In the genomic region with DNA sequence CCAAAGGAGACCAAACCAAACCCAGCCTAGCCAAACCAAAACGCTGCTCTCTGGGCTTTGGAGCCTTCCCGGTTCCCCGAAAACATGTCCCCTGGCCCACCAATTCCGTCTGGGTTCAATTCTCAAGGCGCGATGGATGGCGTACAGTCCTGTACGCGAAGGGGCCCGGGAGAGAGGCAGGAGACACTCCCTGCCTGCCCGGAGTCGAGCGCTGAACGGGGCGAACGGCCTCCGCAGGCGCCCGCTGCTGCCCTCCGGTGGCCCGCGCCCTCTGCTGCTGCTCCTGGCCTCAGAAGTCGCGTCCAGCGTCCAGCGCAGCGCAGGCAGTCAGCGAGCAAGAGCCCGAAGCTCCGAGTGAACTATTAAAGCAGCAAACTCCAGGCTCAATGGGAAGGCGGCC, we compare ENCODE assay signal across 11 mouse cellular contexts. TPM values are rescaled to one million over a fixed set of nuclear protein-coding genes. Genes with fewer than 3 reads are reported as not detected.
DNase-seq lines count a peak whose midpoint lies in the region; ATAC-seq and TF ChIP-seq lines count a peak whose summit lies in the region.
"Not testable (repeated sequence)": the region's sequence is repeated elsewhere in the genome, so short reads cannot be mapped to it uniquely, and the experiment has no call there.
"Had no signal": no experiment of that assay in that cellular context is flagged by ENCODE, and none has a peak within 500 bp of the region (broad histone marks: within the 10 kb centered on the region; RNA-seq: fewer than 3 reads in every experiment).

No protein-coding gene starts in this region.

- peak; percentile 23 for TF ChIP-seq CTCF in layer of hippocampus, adult 2 months (conservative IDR thresholded peaks at IDR 0.05)

- not testable (repeated sequence) for H3K9ac ChIP-seq in forebrain, embryonic 14.5 days (ENCODE audit: low read length); intestine, embryonic 14.5 days (ENCODE audit: low read length); liver, embryonic 16.5 days (ENCODE audit: low read depth, low read length); midbrain, embryonic 13.5 days (replicated peaks); stomach, embryonic 15.5 days
- H3K9ac ChIP-seq in heart, embryonic 16.5 days (ENCODE audit: low read length) = peak overlapping the region; percentile 43; the same call in 1 of the 2 replicates

- 0% methylated on average over 12 of the region's 31 CpGs for WGBS in forebrain, embryonic 14.5 days
- WGBS in heart, embryonic 16.5 days = 0% methylated on average over 12 of the region's 31 CpGs
- 0% methylated on average over 3 of the region's 31 CpGs for WGBS in intestine, embryonic 14.5 days
- 0% methylated on average over 9 of the region's 31 CpGs for WGBS in liver, embryonic 16.5 days (ENCODE audit: insufficient replicate concordance)
- 0% methylated on average over 15 of the region's 31 CpGs for WGBS in midbrain, embryonic 13.5 days
- WGBS in stomach, embryonic 15.5 days = 0% methylated on average over 6 of the region's 31 CpGs

- peak overlapping the region; percentile 33; the same call in 1 of the 2 replicates for H3K4me2 ChIP-seq in forebrain, embryonic 14.5 days (ENCODE audit: low read length)
- H3K4me2 ChIP-seq in heart, embryonic 16.5 days (ENCODE audit: low read depth, low read length) = peak overlapping the region; percentile 47
- H3K4me2 ChIP-seq in intestine, embryonic 14.5 days (ENCODE audit: low read length) = peak overlapping the region; percentile 29; the same call in 1 of the 2 replicates
- H3K4me2 ChIP-seq in liver, embryonic 16.5 days (ENCODE audit: low read depth, low read length) = peak overlapping the region; percentile 41; the same call in 1 of the 2 replicates
- peak overlapping the region; percentile 41 for H3K4me2 ChIP-seq in midbrain, embryonic 13.5 days (replicated peaks)
- peak overlapping the region; percentile 41 for H3K4me2 ChIP-seq in stomach, embryonic 15.5 days

- H3K4me3 ChIP-seq in forebrain, embryonic 14.5 days (ENCODE audit: low read depth, low read length); intestine, embryonic 14.5 days (ENCODE audit: low read depth, low read length); layer of hippocampus, adult 2 months; liver, embryonic 16.5 days (ENCODE audit: low read depth, low read length); midbrain, embryonic 13.5 days (replicated peaks): not testable (repeated sequence)
- peak overlapping the region; percentile 33 for H3K4me3 ChIP-seq in heart, embryonic 16.5 days (ENCODE audit: low read length)
- H3K4me3 ChIP-seq in stomach, embryonic 15.5 days (replicated peaks) = peak overlapping the region; percentile 25; the same call in 1 of the 2 replicates

- not testable (repeated sequence) for H3K9me3 ChIP-seq in forebrain, embryonic 14.5 days (replicated peaks; ENCODE audit: control insufficient read depth, low read length); heart, embryonic 16.5 days (replicated peaks; ENCODE audit: control insufficient read depth, low read length); intestine, embryonic 14.5 days (ENCODE audit: control insufficient read depth, low read length); liver, embryonic 16.5 days (replicated peaks; ENCODE audit: control insufficient read depth, low read length); midbrain, embryonic 13.5 days; stomach, embryonic 15.5 days

- H3K27ac ChIP-seq in forebrain, embryonic 14.5 days (ENCODE audit: low read depth, low read length); intestine, embryonic 14.5 days (ENCODE audit: low read depth); layer of hippocampus, adult 2 months; liver, embryonic 16.5 days (ENCODE audit: low read length); midbrain, embryonic 13.5 days; stomach, embryonic 15.5 days: not testable (repeated sequence)
- H3K27ac ChIP-seq in heart, embryonic 16.5 days (ENCODE audit: low read length) = peak overlapping the region; percentile 62

- H3K36me3 ChIP-seq in forebrain, embryonic 14.5 days (ENCODE audit: control insufficient read depth, insufficient read depth, low read length); heart, embryonic 16.5 days (ENCODE audit: control insufficient read depth, insufficient read depth); intestine, embryonic 14.5 days (ENCODE audit: control insufficient read depth, insufficient read depth, low read length); liver, embryonic 16.5 days (ENCODE audit: control insufficient read depth, insufficient read depth); midbrain, embryonic 13.5 days; stomach, embryonic 15.5 days: not testable (repeated sequence)

- not testable (repeated sequence) for H3K4me1 ChIP-seq in forebrain, embryonic 14.5 days (ENCODE audit: control insufficient read depth, insufficient read depth, low read length); heart, embryonic 16.5 days (ENCODE audit: control insufficient read depth, insufficient read depth, low read length); intestine, embryonic 14.5 days (replicated peaks; ENCODE audit: control insufficient read depth, insufficient read depth, low read length); liver, embryonic 16.5 days (ENCODE audit: control insufficient read depth, low read depth, low read length); midbrain, embryonic 13.5 days (replicated peaks); stomach, embryonic 15.5 days

- not testable (repeated sequence) for ATAC-seq in forebrain, embryonic 14.5 days; heart, embryonic 16.5 days (replicated peaks; ENCODE audit: extremely low read depth, insufficient read depth, low FRiP score); intestine, embryonic 14.5 days (replicated peaks; ENCODE audit: low FRiP score, low TSS enrichment, low read depth); liver, embryonic 16.5 days (ENCODE audit: low read depth); midbrain, embryonic 13.5 days; stomach, embryonic 15.5 days (ENCODE audit: insufficient read depth, low FRiP score, low read depth)

- DNase-seq in adrenal gland, postnatal 25 days = peak; percentile 22
- DNase-seq in forebrain, embryonic 14.5 days (ENCODE audit: low spot score); intestine, embryonic 14.5 days (ENCODE audit: low spot score); layer of hippocampus, adult 2 months (ENCODE audit: low spot score in 2 of 2): not testable (repeated sequence)

- not testable (repeated sequence) for H3K27me3 ChIP-seq in forebrain, embryonic 14.5 days (replicated peaks; ENCODE audit: control insufficient read depth, insufficient read depth, low read length); heart, embryonic 16.5 days (ENCODE audit: control insufficient read depth, insufficient read depth, low read length); intestine, embryonic 14.5 days (replicated peaks; ENCODE audit: control insufficient read depth, insufficient read depth, low read length); liver, embryonic 16.5 days (ENCODE audit: control insufficient read depth, insufficient read depth, low read depth, low read length); midbrain, embryonic 13.5 days; stomach, embryonic 15.5 days (replicated peaks)

RNA-seq across cellular contexts. Expression of gene Ifnz, which starts 0.4 kb away (rescaled TPM):
- not detected in 2 replicates for total RNA-seq in adrenal gland, postnatal 25 days (2021)
- polyA plus RNA-seq in forebrain, embryonic 14.5 days (2014; fragmentation: Nextera tagmentation; extraction: Ambion mirVana) = not detected in 2 replicates
- 0.50 TPM in 1 of 2 replicates, not detected in the other for polyA plus RNA-seq in heart, embryonic 16.5 days (2015; fragmentation: Nextera tagmentation; extraction: Ambion mirVana)
- polyA plus RNA-seq in intestine, embryonic 14.5 days (2014; fragmentation: Nextera tagmentation; extraction: Ambion mirVana) = 0.28 TPM in 1 of 2 replicates, not detected in the other
- not detected for total RNA-seq in layer of hippocampus, adult 2 months (2021)
- not detected in 2 replicates for polyA plus RNA-seq in liver, embryonic 16.5 days (2015; fragmentation: Nextera tagmentation; extraction: Ambion mirVana)
- polyA plus RNA-seq in midbrain, embryonic 13.5 days (2015; fragmentation: Nextera tagmentation; extraction: Ambion mirVana) = 0.22 TPM in 1 of 2 replicates, not detected in the other
- 0.30 and 0.41 TPM in 2 replicates for polyA plus RNA-seq in stomach, embryonic 15.5 days (2015; fragmentation: Nextera tagmentation; extraction: Ambion mirVana)

RNA-seq across cellular contexts. Expression of gene Gm13272, which starts 2.7 kb away (rescaled TPM):
- total RNA-seq in adrenal gland, postnatal 25 days (2021) = not detected in 2 replicates
- polyA plus RNA-seq in forebrain, embryonic 14.5 days (2014; fragmentation: Nextera tagmentation; extraction: Ambion mirVana) = not detected in 2 replicates
- not detected in 2 replicates for polyA plus RNA-seq in heart, embryonic 16.5 days (2015; fragmentation: Nextera tagmentation; extraction: Ambion mirVana)
- polyA plus RNA-seq in intestine, embryonic 14.5 days (2014; fragmentation: Nextera tagmentation; extraction: Ambion mirVana) = 0.23 TPM in 1 of 2 replicates, not detected in the other
- not detected for total RNA-seq in layer of hippocampus, adult 2 months (2021)
- not detected in 2 replicates for polyA plus RNA-seq in liver, embryonic 16.5 days (2015; fragmentation: Nextera tagmentation; extraction: Ambion mirVana)
- polyA plus RNA-seq in midbrain, embryonic 13.5 days (2015; fragmentation: Nextera tagmentation; extraction: Ambion mirVana) = not detected in 2 replicates
- polyA plus RNA-seq in stomach, embryonic 15.5 days (2015; fragmentation: Nextera tagmentation; extraction: Ambion mirVana) = 0.35 TPM in 1 of 2 replicates, not detected in the other
- total RNA-seq: adrenal gland, adult 8-10 months had no signal
- polyA plus RNA-seq: gonadal fat pad, adult 2 months; kidney, embryonic 14.5 days had no signal

RNA-seq across cellular contexts. Expression of gene Gm13276, which starts 3.2 kb away (rescaled TPM):
- total RNA-seq in adrenal gland, postnatal 25 days (2021) = not detected in 2 replicates
- polyA plus RNA-seq in forebrain, embryonic 14.5 days (2014; fragmentation: Nextera tagmentation; extraction: Ambion mirVana) = not detected in 2 replicates
- polyA plus RNA-seq in heart, embryonic 16.5 days (2015; fragmentation: Nextera tagmentation; extraction: Ambion mirVana) = not detected in 2 replicates
- 0.48 TPM in 1 of 2 replicates, not detected in the other for polyA plus RNA-seq in intestine, embryonic 14.5 days (2014; fragmentation: Nextera tagmentation; extraction: Ambion mirVana)
- total RNA-seq in layer of hippocampus, adult 2 months (2021) = not detected
- polyA plus RNA-seq in liver, embryonic 16.5 days (2015; fragmentation: Nextera tagmentation; extraction: Ambion mirVana) = not detected in 2 replicates
- polyA plus RNA-seq in midbrain, embryonic 13.5 days (2015; fragmentation: Nextera tagmentation; extraction: Ambion mirVana) = not detected in 2 replicates
- not detected in 2 replicates for polyA plus RNA-seq in stomach, embryonic 15.5 days (2015; fragmentation: Nextera tagmentation; extraction: Ambion mirVana)
- total RNA-seq: adrenal gland, adult 8-10 months had no signal
- polyA plus RNA-seq: gonadal fat pad, adult 2 months; kidney, embryonic 14.5 days had no signal

RNA-seq across cellular contexts. Expression of gene Gm13289, which starts 5.6 kb away (rescaled TPM):
- not detected in 2 replicates for total RNA-seq in adrenal gland, postnatal 25 days (2021)
- not detected in 2 replicates for polyA plus RNA-seq in forebrain, embryonic 14.5 days (2014; fragmentation: Nextera tagmentation; extraction: Ambion mirVana)
- polyA plus RNA-seq in heart, embryonic 16.5 days (2015; fragmentation: Nextera tagmentation; extraction: Ambion mirVana) = not detected in 2 replicates
- not detected in 2 replicates for polyA plus RNA-seq in intestine, embryonic 14.5 days (2014; fragmentation: Nextera tagmentation; extraction: Ambion mirVana)
- total RNA-seq in layer of hippocampus, adult 2 months (2021) = not detected
- not detected in 2 replicates for polyA plus RNA-seq in liver, embryonic 16.5 days (2015; fragmentation: Nextera tagmentation; extraction: Ambion mirVana)
- not detected in 2 replicates for polyA plus RNA-seq in midbrain, embryonic 13.5 days (2015; fragmentation: Nextera tagmentation; extraction: Ambion mirVana)
- not detected in 2 replicates for polyA plus RNA-seq in stomach, embryonic 15.5 days (2015; fragmentation: Nextera tagmentation; extraction: Ambion mirVana)
- total RNA-seq: adrenal gland, adult 8-10 months had no signal
- polyA plus RNA-seq: gonadal fat pad, adult 2 months; kidney, embryonic 14.5 days had no signal

RNA-seq across cellular contexts. Expression of gene Gm13277, which starts 6.1 kb away (rescaled TPM):
- total RNA-seq in adrenal gland, postnatal 25 days (2021) = not detected in 2 replicates
- not detected in 2 replicates for polyA plus RNA-seq in forebrain, embryonic 14.5 days (2014; fragmentation: Nextera tagmentation; extraction: Ambion mirVana)
- not detected in 2 replicates for polyA plus RNA-seq in heart, embryonic 16.5 days (2015; fragmentation: Nextera tagmentation; extraction: Ambion mirVana)
- polyA plus RNA-seq in intestine, embryonic 14.5 days (2014; fragmentation: Nextera tagmentation; extraction: Ambion mirVana) = not detected in 2 replicates
- total RNA-seq in layer of hippocampus, adult 2 months (2021) = not detected
- polyA plus RNA-seq in liver, embryonic 16.5 days (2015; fragmentation: Nextera tagmentation; extraction: Ambion mirVana) = not detected in 2 replicates
- polyA plus RNA-seq in midbrain, embryonic 13.5 days (2015; fragmentation: Nextera tagmentation; extraction: Ambion mirVana) = not detected in 2 replicates
- not detected in 2 replicates for polyA plus RNA-seq in stomach, embryonic 15.5 days (2015; fragmentation: Nextera tagmentation; extraction: Ambion mirVana)
- total RNA-seq: adrenal gland, adult 8-10 months had no signal
- polyA plus RNA-seq: gonadal fat pad, adult 2 months; kidney, embryonic 14.5 days had no signal
